ENCODE assay signal across 9 mouse cellular contexts in the genomic region with DNA sequence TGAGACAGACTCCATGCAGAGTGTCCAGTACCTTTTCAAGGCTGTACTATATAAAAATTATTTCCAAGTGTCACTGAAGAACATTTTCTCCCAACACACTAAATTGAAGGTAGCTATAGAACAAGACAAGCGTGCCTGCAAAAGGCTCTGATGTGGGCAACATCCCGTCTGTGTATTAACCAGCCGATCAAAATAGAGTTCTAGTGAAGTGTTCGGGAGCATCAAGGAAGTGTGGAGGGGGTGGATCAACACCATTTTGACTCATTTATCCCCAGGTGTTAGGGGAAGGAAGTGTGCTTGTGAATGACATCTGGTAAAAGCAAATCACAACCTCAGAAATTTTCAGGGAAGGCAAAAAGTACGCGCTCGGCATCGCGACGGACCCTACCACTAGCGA. TPM values are rescaled to one million over a fixed set of nuclear protein-coding genes. Genes with fewer than 3 reads are reported as not detected.
DNase-seq lines count a peak whose midpoint lies in the region; ATAC-seq and TF ChIP-seq lines count a peak whose summit lies in the region.
"Had no signal": no experiment of that assay in that cellular context is flagged by ENCODE, and none has a peak within 500 bp of the region (broad histone marks: within the 10 kb centered on the region; RNA-seq: fewer than 3 reads in every experiment).

No protein-coding gene starts in this region.

- 10% methylated on average over 11 of the region's 11 CpGs for WGBS in heart, postnatal 0 days
- WGBS in forebrain, postnatal 0 days = 4% methylated on average over 11 of the region's 11 CpGs
- 8% methylated on average over 11 of the region's 11 CpGs for WGBS in midbrain, embryonic 11.5 days

- peak overlapping the region; percentile 45 for H3K4me3 ChIP-seq in heart, postnatal 0 days (ENCODE audit: low read depth, low read length)
- H3K4me3 ChIP-seq in forebrain, postnatal 0 days (ENCODE audit: low read depth, low read length) = peak overlapping the region; percentile 74
- H3K4me3 ChIP-seq in midbrain, embryonic 11.5 days (ENCODE audit: low read depth, low read length) = peak overlapping the region; percentile 57

- no peak overlapping the region for H3K27ac ChIP-seq in heart, postnatal 0 days (ENCODE audit: low read depth)
- H3K27ac ChIP-seq in forebrain, postnatal 0 days (ENCODE audit: low read depth, low read length) = no peak overlapping the region
- H3K27ac ChIP-seq in midbrain, embryonic 11.5 days (ENCODE audit: low read depth, low read length) = no peak overlapping the region

- no peak for DNase-seq in heart, postnatal 0 days (ENCODE audit: low spot score)
- no peak for DNase-seq in heart, postnatal 4 days
- DNase-seq in brain, adult 2 months (ENCODE audit: low read depth, low spot score) = peak; percentile 79
- DNase-seq in forebrain, postnatal 0 days = peak; percentile 43
- no peak for DNase-seq in midbrain, embryonic 11.5 days (ENCODE audit: low spot score, missing footprints)
- no peak for DNase-seq in T-cell, adult 2 months (ENCODE audit: low spot score)
- no peak for DNase-seq in kidney, adult 11 months
- no peak for DNase-seq in urinary bladder, adult 2 months (ENCODE audit: low spot score)

- peaks cover 13% of the 10 kb centered on the region for H3K27me3 ChIP-seq in heart, postnatal 0 days (ENCODE audit: control insufficient read depth, insufficient read depth, low read length)
- H3K27me3 ChIP-seq in forebrain, postnatal 0 days (ENCODE audit: insufficient read depth, low read length) = no peaks in the 10 kb centered on the region; the same call in 1 of the 2 replicates
- peaks cover 2% of the 10 kb centered on the region; the same call in 1 of the 2 replicates for H3K27me3 ChIP-seq in midbrain, embryonic 11.5 days (ENCODE audit: control insufficient read depth, insufficient read depth, low read length)

- TF ChIP-seq CTCF in heart, postnatal 0 days (IDR thresholded peaks at IDR 0.05; ENCODE audit: low read depth) = no peak
- TF ChIP-seq CTCF in forebrain, postnatal 0 days (IDR thresholded peaks at IDR 0.05; ENCODE audit: low read depth) = no peak

- no peaks in the 10 kb centered on the region for H3K36me3 ChIP-seq in heart, postnatal 0 days (replicated peaks; ENCODE audit: control insufficient read depth, insufficient read depth, low read length)
- H3K36me3 ChIP-seq in forebrain, postnatal 0 days (ENCODE audit: insufficient read depth) = no peaks in the 10 kb centered on the region
- H3K36me3 ChIP-seq in midbrain, embryonic 11.5 days (ENCODE audit: control insufficient read depth, insufficient read depth, low read length) = no peaks in the 10 kb centered on the region

- no peaks in the 10 kb centered on the region for H3K9me3 ChIP-seq in heart, postnatal 0 days (replicated peaks; ENCODE audit: control insufficient read depth, low read length)
- no peaks in the 10 kb centered on the region for H3K9me3 ChIP-seq in forebrain, postnatal 0 days (ENCODE audit: low read length)
- H3K9me3 ChIP-seq in midbrain, embryonic 11.5 days (ENCODE audit: control insufficient read depth, low read length) = no peaks in the 10 kb centered on the region

- ATAC-seq in heart, postnatal 0 days (ENCODE audit: insufficient read depth, low read depth) = no peak
- peak; percentile 16 for ATAC-seq in forebrain, postnatal 0 days
- ATAC-seq in midbrain, embryonic 11.5 days (ENCODE audit: low FRiP score) = 0 out of 2 replicates have a peak, but pooled peaks have one; percentile 5

- H3K9ac ChIP-seq in heart, postnatal 0 days (replicated peaks; ENCODE audit: low read depth, low read length) = no peak overlapping the region
- H3K9ac ChIP-seq in forebrain, postnatal 0 days = peak overlapping the region; percentile 76
- H3K9ac ChIP-seq in midbrain, embryonic 11.5 days (ENCODE audit: low read length) = peak overlapping the region; percentile 62

- TF ChIP-seq EP300 in heart, postnatal 0 days (IDR thresholded peaks at IDR 0.05; ENCODE audit: low read depth) = no peak

- H3K4me1 ChIP-seq in heart, postnatal 0 days (ENCODE audit: control insufficient read depth, insufficient read depth) = 0 out of 2 replicates have a peak, but pooled peaks cover 3% of the 10 kb centered on the region
- no peaks in the 10 kb centered on the region for H3K4me1 ChIP-seq in forebrain, postnatal 0 days (ENCODE audit: insufficient read depth)
- H3K4me1 ChIP-seq in midbrain, embryonic 11.5 days (ENCODE audit: control insufficient read depth, insufficient read depth, low read length) = no peaks in the 10 kb centered on the region

- peak overlapping the region; percentile 69 for H3K4me2 ChIP-seq in heart, postnatal 0 days (ENCODE audit: low read depth, low read length)
- peak overlapping the region; percentile 97 for H3K4me2 ChIP-seq in forebrain, postnatal 0 days (ENCODE audit: low read depth)
- H3K4me2 ChIP-seq in midbrain, embryonic 11.5 days = peak overlapping the region; percentile 98

RNA-seq across cellular contexts. Expression of a gene that starts 0.7 kb away (rescaled TPM):
- total RNA-seq in heart, postnatal 0 days (2014; rRNA removed; ENCODE audit: low replicate concordance) = not detected in 2 replicates
- 0.11 and 0.16 TPM in 2 replicates for polyA plus RNA-seq in heart, postnatal 0 days (2015; fragmentation: Nextera tagmentation; extraction: Ambion mirVana)
- total RNA-seq in heart, postnatal 4 days (2021) = under 1 TPM in 1 of 2 experiments, not detected in 1; 0.11 TPM
- 11.9 and 14.3 TPM in 2 replicates for total RNA-seq in forebrain, postnatal 0 days (2014; rRNA removed)
- 18.6 and 21.2 TPM in 2 replicates for polyA plus RNA-seq in forebrain, postnatal 0 days (2015; fragmentation: Nextera tagmentation; extraction: Ambion mirVana)
- polyA plus RNA-seq in midbrain, embryonic 11.5 days (2014; fragmentation: Nextera tagmentation; extraction: Ambion mirVana) = 1.8 and 2.8 TPM in 2 replicates
- polyA plus RNA-seq in urinary bladder, adult 2 months (2012; rRNA removed) = 0.08 and 0.10 TPM in 2 replicates
- polyA plus RNA-seq: spleen, adult 2 months had no signal

Comparison
In these comparisons a context has a peak if more than half of its experiments do, and no peak if none do; other contexts are left out.
1. DNase-seq: peak in brain, adult 2 months (single experiment) and forebrain, postnatal 0 days (single experiment); none in heart, postnatal 0 days (single experiment), heart, postnatal 4 days (single experiment), midbrain, embryonic 11.5 days (single experiment), T-cell, adult 2 months (single experiment), kidney, adult 11 months (single experiment) and urinary bladder, adult 2 months (single experiment).
2. Peak in every context shown above with its lines, with median percentiles within 50 percentile points of each other: H3K4me2 ChIP-seq and H3K4me3 ChIP-seq.